Mouse (Mus musculus) v-Abl transformed pro-B cells (cell line): ENCODE data around the gene Btbd9.

ENCODE experiments used
- in situ Hi-C, 2 experiments: fragments of 400-800 bp; cut with MboI; formaldehyde crosslinking; loops; one replicate each; pipeline ENCODE4 v1.15.1; 2025; ENCODE audit not compliant: unreplicated experiment in 2 of 2

The Btbd9 gene

GRCm38 (mm10) chr17:30460727-30461349 lies 115.5 kb downstream of the Btbd9 start:
- in situ Hi-C loops = no loop called here

GRCm38 (mm10) chr17:30459706-30460105 lies 116.6 kb downstream of the Btbd9 start:
- in situ Hi-C loops = loop anchor here (5.0 to 10.0 kb wide), 5 partner anchors 225 to 445 kb away; partner anchors contain the start of gene Glp1r (in 2 of the 2)

- in situ Hi-C loops = loop anchor here (5.0 to 10.0 kb wide), 5 partner anchors 224 to 446 kb away; partner anchors contain the start of gene Glp1r (in 2 of the 2)
Observed at GRCm38 (mm10) chr17:30458926-30459325, 117.4 kb downstream of the Btbd9 start.

- in situ Hi-C loops = loop anchor here (5.0 to 10.0 kb wide), 5 partner anchors 224 to 446 kb away; partner anchors contain the start of gene Glp1r (in 2 of the 2)
Observed at GRCm38 (mm10) chr17:30458301-30458700, 118.0 kb downstream of the Btbd9 start.

- in situ Hi-C loops = loop anchor here (5.0 to 10.0 kb wide), 5 partner anchors 223 to 447 kb away; partner anchors contain the start of gene Glp1r (in 2 of the 2)
Observed at GRCm38 (mm10) chr17:30457486-30457885, 118.8 kb downstream of the Btbd9 start.

- in situ Hi-C loops = loop anchor here (5.0 to 10.0 kb wide), 5 partner anchors 221 to 449 kb away; partner anchors contain the start of gene Glp1r (in 2 of the 2)
Observed at GRCm38 (mm10) chr17:30456293-30456692, 120.0 kb downstream of the Btbd9 start.

- in situ Hi-C loops = loop anchor here (5.0 to 10.0 kb wide), 7 partner anchors 220 to 478 kb away; partner anchors contain the start of gene Glp1r (in 2 of the 2)
Observed at GRCm38 (mm10) chr17:30454862-30455243, 121.4 kb downstream of the Btbd9 start.

GRCm38 (mm10) chr17:30454155-30454861 lies 122.0 kb downstream of the Btbd9 start:
- in situ Hi-C loops = loop anchor here (5.0 to 10.0 kb wide), 6 partner anchors 220 to 477 kb away; partner anchors contain the start of gene Glp1r (in 2 of the 2)

- in situ Hi-C loops = loop anchor here (5.0 to 10.0 kb wide), 6 partner anchors 218 to 476 kb away; partner anchors contain the start of gene Glp1r (in 2 of the 2)
Observed at GRCm38 (mm10) chr17:30453272-30453671, 123.0 kb downstream of the Btbd9 start.

GRCm38 (mm10) chr17:30452363-30452762 lies 123.9 kb downstream of the Btbd9 start:
- in situ Hi-C loops = loop anchor here (5.0 to 10.0 kb wide), 6 partner anchors 218 to 475 kb away; partner anchors contain the start of gene Glp1r (in 2 of the 2)

- in situ Hi-C loops = no loop called here
Observed at GRCm38 (mm10) chr17:30448562-30448961, 127.7 kb downstream of the Btbd9 start.

GRCm38 (mm10) chr17:30445805-30446441 lies 130.4 kb downstream of the Btbd9 start:
- in situ Hi-C loops = no loop called here

GRCm38 (mm10) chr17:30439702-30440101 lies 136.6 kb downstream of the Btbd9 start:
- in situ Hi-C loops = no loop called here

GRCm38 (mm10) chr17:30438786-30439185 lies 137.5 kb downstream of the Btbd9 start:
- in situ Hi-C loops = no loop called here

- in situ Hi-C loops = no loop called here
Observed at GRCm38 (mm10) chr17:30436021-30436461, 140.2 kb downstream of the Btbd9 start.

- in situ Hi-C loops = no loop called here
Observed at GRCm38 (mm10) chr17:30435478-30435877, 140.8 kb downstream of the Btbd9 start.

GRCm38 (mm10) chr17:30432094-30432493 lies 144.2 kb downstream of the Btbd9 start:
- in situ Hi-C loops = no loop called here

- in situ Hi-C loops = no loop called here
Observed at GRCm38 (mm10) chr17:30430961-30431640, 145.2 kb downstream of the Btbd9 start.

- in situ Hi-C loops = no loop called here
Observed at GRCm38 (mm10) chr17:30428661-30429060, 147.6 kb downstream of the Btbd9 start.

- in situ Hi-C loops = no loop called here
Observed at GRCm38 (mm10) chr17:30423256-30423852, 152.9 kb downstream of the Btbd9 start.
